Mouse (Mus musculus) erythroblast, embryonic 14.5 days (primary cell): ENCODE results near the gene Cela3a.

Experiments used
- GATA1 ChIP-seq: IDR thresholded peaks from 2 replicates; pipeline ENCODE4 v1.6.1; 2012; ENCODE audit warnings: low read length, inconsistent platforms, mixed read lengths
- TAL1 ChIP-seq: IDR thresholded peaks from 3 replicates; pipeline ENCODE4 v1.6.1; 2012; ENCODE audit warnings: low read length, inconsistent platforms, mixed read lengths

DNA sequence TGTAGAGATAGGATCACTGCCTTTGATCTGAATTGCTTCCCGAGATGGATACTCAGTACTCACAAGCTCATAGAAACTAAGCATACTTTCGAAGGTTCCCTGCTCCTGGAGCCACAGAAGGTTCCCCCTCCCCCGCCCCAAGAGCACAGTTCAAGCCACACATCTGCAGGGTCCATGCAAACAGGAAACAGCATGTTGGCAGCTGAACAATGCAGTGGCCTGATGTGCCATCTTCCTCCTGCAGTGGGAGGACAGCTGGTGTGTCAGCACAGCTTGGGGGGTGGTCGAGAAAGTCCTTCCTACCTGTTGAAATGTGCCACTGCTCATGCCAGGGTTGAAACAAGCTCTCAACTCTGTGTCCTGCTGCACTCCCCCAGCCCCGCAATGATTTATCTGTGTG, 49.3 kb upstream of the Cela3a start:
- no peak for TF ChIP-seq GATA1
- TF ChIP-seq TAL1 = no peak
